Mouse (Mus musculus): ENCODE data around the gene Prss40.

DNA sequence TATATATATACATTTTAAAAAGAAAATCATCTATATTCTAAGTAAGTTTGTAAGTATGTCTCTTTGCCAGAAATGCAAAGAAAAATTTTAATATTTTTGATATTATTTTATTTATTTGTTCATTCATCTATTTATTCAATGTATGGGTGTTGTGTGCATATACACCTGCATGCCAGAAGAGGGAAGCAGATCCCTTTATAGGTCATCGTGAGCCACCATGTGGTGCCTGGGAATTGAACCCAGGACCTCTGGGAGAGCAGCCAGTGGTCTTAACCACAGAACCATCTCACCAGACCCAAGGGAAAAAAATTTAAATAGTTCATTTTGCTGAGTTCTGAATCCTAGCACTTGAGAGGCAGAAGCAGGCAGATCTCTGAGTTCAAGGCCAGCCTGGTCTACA lies 42.5 kb downstream of the Prss40 start:
- no peak for TF ChIP-seq POLR2A (IDR thresholded peaks at IDR 0.05; ENCODE audit: borderline replicate concordance, control insufficient read depth, low read depth, low read length)
- no peak for TF ChIP-seq CTCF (IDR thresholded peaks at IDR 0.05; ENCODE audit: control insufficient read depth, insufficient read depth, low read length)
